Mouse (Mus musculus) testis, adult 2 months (tissue): ENCODE measurements around the gene Klhdc8b.

Experiments
- CTCF ChIP-seq: fragments of 200-500 bp; IDR thresholded peaks from 2 replicates; pipeline ENCODE4 v1.5.1; 2012; ENCODE audit warnings: low read depth, mild to moderate bottlenecking, inconsistent platforms, low read length, moderate library complexity; ENCODE audit not compliant: control insufficient read depth, insufficient read depth, insufficient replicate concordance
- POLR2A ChIP-seq: fragments of 200-500 bp; IDR thresholded peaks from 2 replicates; pipeline ENCODE4 v1.6.1; 2012; ENCODE audit warnings: low read depth, mild to moderate bottlenecking, inconsistent platforms, low read length, moderate library complexity; ENCODE audit not compliant: control insufficient read depth

GRCm38 (mm10) chr9:108403081-108403480 is 58.3 kb downstream of the Klhdc8b start:
- no peak for TF ChIP-seq CTCF
- TF ChIP-seq POLR2A: no peak
